Mouse (Mus musculus) cortical plate, adult 2 months (tissue): ENCODE measurements around the gene Cybrd1.

Source experiments
- CTCF ChIP-seq: fragments of 200-500 bp; IDR thresholded peaks from 2 replicates; pipeline ENCODE4 v1.5.1; 2011; ENCODE audit warnings: mild to moderate bottlenecking, control low read depth, low read length; ENCODE audit not compliant: insufficient read depth; ENCODE audit errors: extremely low read depth
- POLR2A ChIP-seq: fragments of 200-500 bp; IDR thresholded peaks from 2 replicates; pipeline ENCODE4 v1.6.1; 2011; ENCODE audit warnings: mild to moderate bottlenecking, low read length, control low read depth; ENCODE audit not compliant: insufficient read depth; ENCODE audit errors: extremely low read depth

DNA sequence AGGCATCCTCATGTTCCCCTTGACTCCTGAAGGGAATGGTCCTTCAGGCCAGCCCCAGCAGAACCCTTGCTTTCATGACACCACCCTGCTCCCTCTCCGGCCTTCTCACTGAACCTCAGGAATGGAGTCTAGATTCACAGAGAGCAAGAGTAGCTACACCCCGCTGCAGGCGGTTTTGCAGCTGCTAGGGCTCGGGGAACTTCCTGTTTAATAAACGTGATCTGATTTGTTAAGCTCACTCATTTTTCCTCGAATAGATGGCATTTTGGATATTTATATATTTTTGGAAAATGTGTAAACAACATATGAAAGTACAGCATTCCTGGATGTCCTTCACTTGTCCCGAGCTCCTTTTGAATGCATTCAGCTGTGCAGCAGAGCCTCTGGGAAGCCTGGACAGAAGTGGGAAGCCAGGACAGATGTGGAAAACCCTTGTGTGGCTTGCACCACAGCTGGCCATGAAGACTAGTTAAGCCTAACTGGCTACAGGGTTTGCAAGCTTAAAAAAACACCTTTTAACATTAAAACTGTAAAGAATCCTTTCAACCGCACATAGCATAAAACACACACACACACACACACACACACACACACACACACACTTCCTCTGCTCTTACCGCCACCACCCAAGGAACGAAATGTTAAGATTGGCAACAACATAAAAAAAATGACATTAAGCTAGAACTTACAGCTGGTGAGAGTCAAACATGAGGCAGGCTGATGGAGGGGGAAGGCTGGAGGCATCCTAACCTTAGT lies 10.2 kb downstream of the Cybrd1 start:
- TF ChIP-seq POLR2A (no peak), CTCF (no peak)
